ENCODE assay signal across 19 mouse cellular contexts in genomic region chr15:102528396-102528795, GRCm38 (mm10). TPM values are rescaled to one million over a fixed set of nuclear protein-coding genes. Genes with fewer than 3 reads are reported as not detected.
"Had no signal": no experiment of that assay in that cellular context is flagged by ENCODE, and none has a peak within 500 bp of the region (broad histone marks: within the 10 kb centered on the region; RNA-seq: fewer than 3 reads in every experiment).

No protein-coding gene starts in this region.

- H3K27me3 ChIP-seq: midbrain, embryonic 12.5 days; neural tube, embryonic 13.5 days; stomach, embryonic 15.5 days had no signal

- H3K9ac ChIP-seq: liver, embryonic 14.5 days; lung, embryonic 14.5 days; midbrain, embryonic 12.5 days; neural tube, embryonic 13.5 days; stomach, embryonic 15.5 days had no signal

- DNase-seq: lung, adult 18-20 months; lung, embryonic 14.5 days; lung, postnatal 10 days; lung, postnatal 4 days; midbrain, embryonic 14.5 days; right cerebral cortex, postnatal 14 days; thymus, adult 2 months had no signal

- H3K27ac ChIP-seq: liver, embryonic 14.5 days; midbrain, embryonic 12.5 days; neural tube, embryonic 13.5 days; stomach, embryonic 15.5 days; stomach, postnatal 0 days had no signal

- H3K4me3 ChIP-seq: midbrain, embryonic 12.5 days; myocyte; neural tube, embryonic 13.5 days; stomach, embryonic 15.5 days had no signal

- H3K4me1 ChIP-seq: midbrain, embryonic 12.5 days; stomach, embryonic 15.5 days had no signal

- H3K9me3 ChIP-seq: midbrain, embryonic 12.5 days; neural tube, embryonic 13.5 days; stomach, embryonic 15.5 days had no signal

- ATAC-seq: midbrain, embryonic 16.5 days had no signal

- H3K4me2 ChIP-seq: lung, embryonic 14.5 days; midbrain, embryonic 12.5 days; neural tube, embryonic 13.5 days; stomach, embryonic 15.5 days had no signal

RNA-seq across cellular contexts. Expression of gene Gm10337, which starts 24.9 kb away (rescaled TPM):
- polyA plus RNA-seq: liver, embryonic 14.5 days; liver, embryonic 16.5 days; lung, embryonic 14.5 days; lung, embryonic 16.5 days; midbrain, embryonic 14.5 days; midbrain, embryonic 16.5 days; myocyte; spleen, adult 2 months; stomach, postnatal 0 days; testis, adult 2 months; thymus, adult 2 months; urinary bladder, adult 2 months had no signal
